Mouse (Mus musculus): ENCODE results near the gene Gm42742.
A peak's percentile ranks its signal among the peaks of the same experiment; 100 is the strongest.

The Gm42742 gene

GRCm38 (mm10) chr7:127020901-127021562, at the start of gene Gm42742, which contains the start of gene Prrt2:
Gene Gm42742, minus strand, starts transcription at chr7:127021097.
Gene Prrt2, minus strand, starts transcription at chr7:127021211.
- DNase-seq: peak; percentile 45

GRCm38 (mm10) chr7:127066317-127066716, 45.4 kb upstream of the Gm42742 start:
- no peak for DNase-seq

GRCm38 (mm10) chr7:127065538-127065937, 44.6 kb upstream of the Gm42742 start:
- DNase-seq: no peak

DNA sequence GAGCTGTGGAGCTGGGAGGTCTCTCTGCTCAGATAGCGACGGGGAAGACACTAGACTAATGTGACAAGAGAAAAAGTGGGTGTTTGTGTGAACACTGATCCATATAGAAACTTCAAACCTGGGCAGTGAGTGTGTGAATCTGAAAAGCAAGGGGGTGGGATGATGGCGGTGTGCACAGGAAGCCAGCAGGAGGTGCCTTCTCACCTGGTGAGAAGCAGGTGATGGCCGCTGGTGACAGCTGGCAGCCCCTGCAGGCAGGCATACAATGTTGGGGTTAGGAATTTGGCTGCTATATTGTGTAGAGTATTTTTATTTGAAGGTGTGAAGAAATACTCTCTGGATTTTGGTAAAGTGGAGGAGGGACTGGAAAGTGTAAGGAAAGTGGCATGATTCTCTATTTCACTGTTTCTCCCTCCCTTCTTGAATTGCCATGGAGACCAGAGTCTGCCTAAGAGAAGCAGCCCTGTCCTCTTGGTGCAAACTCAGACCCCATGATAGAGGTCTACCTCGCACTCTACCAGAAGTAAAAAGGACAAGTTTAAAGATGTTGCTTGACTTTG, 34.2 kb upstream of the Gm42742 start:
- no peak for DNase-seq

- peak; percentile 93 for DNase-seq
Observed at GRCm38 (mm10) chr7:127041851-127042672, 21.2 kb upstream of the Gm42742 start, which contains the start of gene Kif22. Gene Kif22, minus strand, starts transcription at chr7:127042471.

- DNase-seq: no peak
Observed at GRCm38 (mm10) chr7:127031244-127031643, 10.3 kb upstream of the Gm42742 start.

- no peak for DNase-seq
Observed at GRCm38 (mm10) chr7:127030172-127030571, 9.3 kb upstream of the Gm42742 start.

DNA sequence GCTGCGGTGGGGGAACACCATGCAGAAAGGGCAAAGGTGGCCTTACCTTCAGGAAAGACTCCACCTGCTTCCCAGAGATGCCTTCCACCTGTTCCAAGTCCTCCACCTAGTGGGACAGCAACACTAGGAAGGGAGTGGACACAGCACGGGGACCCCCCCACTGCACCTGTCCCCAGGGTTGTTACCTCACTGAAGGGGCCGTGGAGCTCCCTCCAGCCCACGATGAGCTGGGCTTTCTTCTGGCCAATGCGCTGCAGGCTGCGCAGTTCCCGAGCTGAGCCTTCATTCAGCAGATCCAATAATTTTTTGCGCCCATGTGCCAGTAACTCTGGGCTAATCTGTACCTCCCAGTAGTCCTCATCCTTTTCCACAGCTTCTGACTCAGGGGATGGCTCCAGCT, 7.0 kb upstream of the Gm42742 start:
- no peak for DNase-seq

- peak; percentile 99 for DNase-seq
Observed at GRCm38 (mm10) chr7:127026984-127027726, 6.3 kb upstream of the Gm42742 start, which contains the start of gene Maz. Gene Maz, minus strand, starts transcription at chr7:127027037.

DNA sequence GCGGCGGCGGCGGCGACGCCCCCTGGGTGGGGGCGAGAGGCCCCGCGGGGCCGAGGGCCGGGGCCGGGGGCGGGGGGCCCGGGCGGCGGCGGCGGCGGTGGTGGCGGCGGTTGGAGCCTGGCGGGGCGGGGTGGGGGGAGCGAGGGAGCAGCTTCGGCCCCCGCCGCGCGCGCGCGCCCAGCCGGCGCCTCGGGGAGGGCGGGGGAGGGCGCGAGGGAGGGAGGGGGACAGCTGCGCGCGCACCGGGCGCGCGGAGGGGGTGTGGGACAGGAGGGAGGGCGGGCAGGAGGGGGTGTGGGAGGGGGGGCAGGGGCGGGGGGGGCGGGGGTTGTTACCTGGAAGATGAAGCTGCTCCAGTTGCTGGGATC, 5.7 kb upstream of the Gm42742 start:
- no peak for DNase-seq

DNA sequence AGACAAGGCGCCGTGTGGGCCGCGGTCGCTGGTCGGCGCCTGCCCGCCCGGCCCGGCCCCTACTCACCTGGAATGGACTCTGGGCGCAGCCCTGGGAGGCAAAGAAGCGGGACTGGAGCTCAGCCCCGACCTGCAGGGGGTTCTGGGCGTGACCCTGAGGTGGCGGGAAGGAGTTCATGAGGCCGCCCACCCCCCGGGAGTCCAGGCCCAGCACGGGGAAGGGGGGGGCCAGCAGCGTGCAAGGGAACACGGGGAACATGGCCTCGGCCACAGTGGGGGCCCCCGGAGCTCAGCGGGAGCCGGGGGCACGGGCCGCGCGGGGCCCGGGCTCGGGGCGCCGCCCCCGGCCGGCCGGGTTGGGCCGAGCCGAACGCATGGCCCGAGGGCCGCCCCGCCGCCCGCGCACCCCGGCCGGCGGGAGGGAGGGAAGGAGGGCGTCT, 5.3 kb upstream of the Gm42742 start:
- DNase-seq: peak; percentile 64

DNA sequence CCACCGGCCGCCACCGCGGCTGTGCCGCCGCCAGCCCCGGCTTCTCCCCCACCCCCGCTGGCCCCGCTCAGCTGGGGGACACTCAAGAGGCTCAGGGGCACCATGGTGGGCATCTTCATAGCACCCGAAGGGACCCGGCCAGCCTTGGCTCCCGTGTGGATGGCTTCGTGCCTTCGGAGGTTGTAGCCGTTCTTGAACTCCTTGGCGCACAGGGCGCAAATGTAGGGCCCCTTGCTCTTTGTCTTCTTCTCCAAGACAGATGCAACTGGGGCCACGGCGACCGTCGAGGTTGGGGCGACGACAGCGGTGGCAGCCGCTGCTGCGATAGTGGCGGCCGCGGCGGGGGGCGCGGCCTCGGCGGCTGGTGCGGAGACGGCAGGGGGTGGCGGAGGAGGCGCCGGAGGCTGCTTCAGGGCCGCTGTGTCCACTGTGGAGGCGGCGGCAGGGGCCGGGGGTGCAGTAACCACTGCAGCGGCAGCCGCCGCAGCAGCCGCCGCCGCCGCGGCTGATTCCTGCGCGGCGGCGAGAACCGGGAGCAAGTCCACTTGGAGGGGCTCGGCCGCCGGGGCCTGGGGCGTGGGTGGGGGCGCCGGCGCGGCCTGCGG, 4.8 kb upstream of the Gm42742 start:
- peak; percentile 52 for DNase-seq

GRCm38 (mm10) chr7:127024755-127025555, 4.1 kb upstream of the Gm42742 start:
- peak; percentile 82 for DNase-seq

DNA sequence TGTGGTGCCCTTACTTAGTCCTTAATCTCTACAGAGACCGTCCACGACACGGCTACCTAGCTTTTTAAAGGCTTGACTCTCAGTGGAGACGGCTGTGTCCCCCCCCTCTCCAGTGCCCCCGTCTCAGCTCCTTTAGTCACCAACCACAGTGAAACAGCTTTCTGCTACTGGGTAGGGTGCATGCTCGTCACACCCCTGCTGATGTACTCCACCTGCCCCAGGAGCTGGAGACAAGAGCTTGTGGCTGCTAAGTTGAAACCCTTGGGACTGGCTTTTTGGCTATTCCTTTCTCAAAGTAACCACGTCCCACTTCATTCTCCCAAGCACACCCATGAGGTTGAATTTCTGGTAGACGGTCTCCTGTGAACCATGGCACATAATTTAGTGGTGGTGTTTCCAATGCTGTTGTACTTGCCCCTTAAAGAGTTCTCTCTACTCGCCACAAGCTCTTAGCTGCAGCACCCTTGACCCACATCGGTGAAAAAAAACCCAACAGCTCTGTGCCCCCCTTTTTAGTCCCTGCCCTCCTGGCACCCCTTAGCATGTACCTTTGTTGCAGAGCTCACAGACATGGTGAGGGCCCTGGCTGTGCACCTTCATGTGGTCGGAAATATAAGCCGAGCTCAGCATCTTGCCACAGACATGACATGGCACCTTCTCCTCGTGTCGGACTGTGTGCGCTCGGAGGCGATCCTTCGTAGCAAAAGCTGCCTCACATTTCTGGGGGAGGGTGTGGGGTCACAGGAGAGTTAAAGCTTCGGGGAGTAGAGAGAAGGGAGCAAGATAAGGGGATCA, 3.2 kb upstream of the Gm42742 start:
- DNase-seq: no peak

- DNase-seq: no peak
Observed at GRCm38 (mm10) chr7:127023272-127023691, 2.4 kb upstream of the Gm42742 start.

DNA sequence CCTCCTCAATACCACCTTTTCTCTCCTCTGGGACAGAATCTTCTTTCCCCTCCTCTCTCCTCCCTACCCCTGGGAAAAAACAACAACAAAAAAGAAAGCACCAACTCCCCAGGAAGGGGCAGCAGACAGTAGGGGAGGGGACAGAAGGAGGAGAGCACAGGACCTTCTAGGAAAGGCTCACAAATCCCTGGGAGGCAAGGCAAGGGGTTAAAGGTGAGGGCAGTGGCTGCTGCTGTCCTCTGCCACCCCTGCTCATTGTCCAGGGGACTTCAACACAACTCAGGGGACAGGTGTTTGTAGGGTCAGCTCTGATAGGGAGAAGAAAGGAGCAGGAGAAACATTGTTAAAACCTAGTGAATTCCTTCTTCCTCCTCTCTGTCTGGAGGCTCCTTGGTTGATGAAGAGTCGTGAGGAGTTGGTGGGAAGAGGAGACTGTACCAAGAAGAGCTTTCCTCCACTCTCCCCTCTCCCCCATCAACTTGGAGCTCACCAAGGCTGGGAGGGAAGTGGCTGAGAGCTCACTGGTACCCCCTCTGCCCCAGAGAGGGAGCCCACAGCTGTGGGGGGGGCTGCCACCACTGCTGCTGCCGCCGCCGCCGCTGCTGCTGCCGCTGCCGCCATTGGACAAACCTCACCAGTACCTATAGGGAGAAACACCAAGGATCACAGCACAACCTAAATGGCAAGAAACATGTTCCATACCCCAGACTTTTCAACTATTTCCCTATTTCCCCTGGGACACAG, 1.8 kb upstream of the Gm42742 start:
- no peak for DNase-seq

- DNase-seq: no peak
Observed at GRCm38 (mm10) chr7:127021563-127022527, 948 bp upstream of the Gm42742 start.

- no peak for DNase-seq
Observed at GRCm38 (mm10) chr7:127020491-127020890, 406 bp downstream of the Gm42742 start.

GRCm38 (mm10) chr7:127020031-127020430, 866 bp downstream of the Gm42742 start:
- DNase-seq: no peak
